Comparison of ENCODE assay signal across 20 mouse cellular contexts in genomic region chr8:116622326-116622725, GRCm38 (mm10).
A peak's percentile ranks its signal among the peaks of the same experiment; 100 is the strongest.
DNase-seq lines count a peak whose midpoint lies in the region; ATAC-seq and TF ChIP-seq lines count a peak whose summit lies in the region.
"Had no signal": no experiment of that assay in that cellular context is flagged by ENCODE, and none has a peak within 500 bp of the region (broad histone marks: within the 10 kb centered on the region; RNA-seq: fewer than 3 reads in every experiment).

No protein-coding gene starts in this region.

- no peak for ATAC-seq in forebrain, embryonic 13.5 days
- no peak for ATAC-seq in forebrain, embryonic 15.5 days (replicated peaks)
- peak; percentile 70 for ATAC-seq in liver, embryonic 12.5 days
- ATAC-seq in megakaryocyte-erythroid progenitor cell, adult 5-6 weeks (replicated peaks; ENCODE audit: low FRiP score, low TSS enrichment, poor library complexity, severe bottlenecking) = peak; percentile 82
- no peak for ATAC-seq in inflammation-experienced regulatory T-cells, adult 6 months
- ATAC-seq: intestine, embryonic 15.5 days had no signal

- H3K4me3 ChIP-seq in forebrain, embryonic 13.5 days = no peak overlapping the region
- H3K4me3 ChIP-seq in forebrain, embryonic 15.5 days = no peak overlapping the region
- no peak overlapping the region for H3K4me3 ChIP-seq in left cerebral cortex, adult 2 months
- no peak overlapping the region for H3K4me3 ChIP-seq in liver, embryonic 12.5 days
- H3K4me3 ChIP-seq: gastrocnemius, adult 2 months; intestine, embryonic 15.5 days; layer of hippocampus, adult 2 months; limb, embryonic 12.5 days; midbrain, embryonic 13.5 days; neural tube, embryonic 12.5 days had no signal

- peaks cover 25% of the 10 kb centered on the region for H3K4me1 ChIP-seq in forebrain, embryonic 13.5 days
- peaks cover 14% of the 10 kb centered on the region for H3K4me1 ChIP-seq in forebrain, embryonic 15.5 days
- peaks cover 13% of the 10 kb centered on the region for H3K4me1 ChIP-seq in liver, embryonic 12.5 days

- H3K4me2 ChIP-seq in forebrain, embryonic 13.5 days = no peak overlapping the region
- no peak overlapping the region for H3K4me2 ChIP-seq in forebrain, embryonic 15.5 days (replicated peaks)
- no peak overlapping the region for H3K4me2 ChIP-seq in liver, embryonic 12.5 days
- H3K4me2 ChIP-seq: intestine, embryonic 15.5 days; limb, embryonic 12.5 days; midbrain, embryonic 13.5 days had no signal

- intact Hi-C loops in left cerebral cortex, adult 2 months (cut with DNase I) = loop anchor here (5.0 kb wide), 3 partner anchors 40 to 140 kb away; no protein-coding TSS in a partner anchor
- intact Hi-C loops in left cerebral cortex, postnatal 14 days (cut with DNase I) = no loop called here

- H3K27ac ChIP-seq in forebrain, embryonic 13.5 days = peak overlapping the region; percentile 61; the same call in 1 of the 2 replicates
- H3K27ac ChIP-seq in forebrain, embryonic 15.5 days (replicated peaks) = no peak overlapping the region
- H3K27ac ChIP-seq in left cerebral cortex, adult 2 months = peak overlapping the region; percentile 83
- H3K27ac ChIP-seq in liver, embryonic 12.5 days = no peak overlapping the region
- H3K27ac ChIP-seq: gastrocnemius, adult 2 months; intestine, embryonic 15.5 days; layer of hippocampus, adult 2 months; limb, embryonic 12.5 days; midbrain, embryonic 13.5 days; neural tube, embryonic 12.5 days had no signal

- no peaks in the 10 kb centered on the region for H3K9me3 ChIP-seq in forebrain, embryonic 13.5 days (replicated peaks)
- H3K9me3 ChIP-seq in forebrain, embryonic 15.5 days = no peaks in the 10 kb centered on the region
- H3K9me3 ChIP-seq in liver, embryonic 12.5 days (replicated peaks) = no peaks in the 10 kb centered on the region
- H3K9me3 ChIP-seq: intestine, embryonic 15.5 days; limb, embryonic 12.5 days; midbrain, embryonic 13.5 days; neural tube, embryonic 12.5 days had no signal

- DNase-seq in left cerebral cortex, adult 2 months (ENCODE audit: extremely low spot score in 1 of 2, low spot score in 2 of 2) = no peak
- no peak for DNase-seq in left cerebral cortex, postnatal 14 days (ENCODE audit: low spot score in 2 of 2)
- DNase-seq in right cerebral cortex, adult 18-20 months = no peak
- DNase-seq: adrenal gland, postnatal 14 days; cerebellum, adult 8-10 months; gastrocnemius, adult 2 months; kidney, adult 8-10 months; kidney, postnatal 10 days; lung, adult 2 months; lung, postnatal 14 days had no signal

- no peak overlapping the region for H3K9ac ChIP-seq in forebrain, embryonic 13.5 days
- H3K9ac ChIP-seq in forebrain, embryonic 15.5 days (replicated peaks) = no peak overlapping the region
- no peak overlapping the region for H3K9ac ChIP-seq in liver, embryonic 12.5 days
- H3K9ac ChIP-seq: intestine, embryonic 15.5 days; limb, embryonic 12.5 days; midbrain, embryonic 13.5 days; neural tube, embryonic 12.5 days had no signal

- 80% methylated on average over 9 of the region's 9 CpGs for WGBS in forebrain, embryonic 13.5 days
- WGBS in forebrain, embryonic 15.5 days = 88% methylated on average over 9 of the region's 9 CpGs
- 44% methylated on average over 9 of the region's 9 CpGs for WGBS in liver, embryonic 12.5 days (ENCODE audit: insufficient replicate concordance)

- H3K36me3 ChIP-seq in forebrain, embryonic 13.5 days (ENCODE audit: poor library complexity, severe bottlenecking) = peaks cover 7% of the 10 kb centered on the region; the same call in 1 of the 2 replicates
- no peaks in the 10 kb centered on the region for H3K36me3 ChIP-seq in forebrain, embryonic 15.5 days
- H3K36me3 ChIP-seq in liver, embryonic 12.5 days = no peaks in the 10 kb centered on the region
- H3K36me3 ChIP-seq: intestine, embryonic 15.5 days; limb, embryonic 12.5 days had no signal

- no peaks in the 10 kb centered on the region for H3K27me3 ChIP-seq in forebrain, embryonic 13.5 days
- no peaks in the 10 kb centered on the region for H3K27me3 ChIP-seq in forebrain, embryonic 15.5 days
- no peaks in the 10 kb centered on the region for H3K27me3 ChIP-seq in liver, embryonic 12.5 days (replicated peaks)
- H3K27me3 ChIP-seq: intestine, embryonic 15.5 days; limb, embryonic 12.5 days; midbrain, embryonic 13.5 days; neural tube, embryonic 12.5 days had no signal

- TF ChIP-seq CTCF in left cerebral cortex, adult 2 months (IDR thresholded peaks at IDR 0.05) = no peak

Comparison
In these comparisons a context has a peak if more than half of its experiments do, and no peak if none do; other contexts are left out.
1. H3K27ac ChIP-seq: peak in forebrain, embryonic 13.5 days (single experiment) and left cerebral cortex, adult 2 months (single experiment); none in forebrain, embryonic 15.5 days (single experiment) and liver, embryonic 12.5 days (single experiment).
2. ATAC-seq: peak in liver, embryonic 12.5 days (single experiment) and megakaryocyte-erythroid progenitor cell, adult 5-6 weeks (single experiment); none in forebrain, embryonic 13.5 days (single experiment), forebrain, embryonic 15.5 days (single experiment) and inflammation-experienced regulatory T-cells, adult 6 months (single experiment).